Mouse (Mus musculus) gastrocnemius, postnatal 36 days (tissue): Measurements from ENCODE around the gene Rab13. TPM values are rescaled to one million over a fixed set of nuclear protein-coding genes. Genes with fewer than 3 reads are reported as not detected.

Experiments used
- DNase-seq, 2 experiments: peaks; one replicate each; pipeline ENCODE4 v3.0.0; 2022
- intact Hi-C: fragments of 180-260 bp; cut with DNase I; formaldehyde crosslinking; loops from one replicate; pipeline ENCODE4 v1.15.1; 2025
- total RNA-seq, 2 experiments: library from RNA; stranded (reverse); gene quantifications; 2 replicates each; pipeline ENCODE4 v1.2.3; 2021

Gene Rab13
- total RNA-seq, 2 experiments from 2014 or later, result 6.1 to 7.1 TPM

GRCm38 (mm10) chr3:90255194-90255565 is 41.7 kb downstream of the Rab13 start:
- intact Hi-C loops, result no loop called here
- no peak for DNase-seq

- intact Hi-C loops, result no loop called here
These were observed 42.4 kb downstream of the Rab13 start for GRCm38 (mm10) chr3:90255784-90256353.

GRCm38 (mm10) chr3:90256731-90257530 is 43.4 kb downstream of the Rab13 start:
- DNase-seq, result no peak
- intact Hi-C loops, result no loop called here

More at GRCm38 (mm10) chr3:90255784-90256353, 42.4 kb downstream of the Rab13 start:
- no peak for DNase-seq

DNA sequence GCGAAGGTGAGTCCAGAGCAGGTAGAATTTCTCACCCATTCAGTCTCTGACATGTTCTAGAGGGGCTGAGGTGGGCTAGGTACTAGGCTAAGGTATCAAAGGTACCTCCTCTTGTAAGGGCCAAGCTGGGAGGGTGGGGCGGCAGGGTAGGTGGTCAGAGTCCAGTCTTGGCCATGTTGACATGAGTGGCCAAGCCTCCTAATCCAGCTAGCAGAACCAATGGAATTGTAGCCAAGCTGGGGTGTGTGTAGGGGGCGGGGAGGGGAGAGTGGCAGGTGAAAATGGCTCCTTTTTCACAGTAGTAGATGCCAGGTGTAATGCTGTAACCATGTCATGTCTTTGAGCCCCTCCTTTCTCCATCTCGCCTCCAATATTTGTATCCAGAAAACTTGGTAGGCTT is 45.0 kb downstream of the Rab13 start:
- intact Hi-C loops, result no loop called here
- no peak for DNase-seq

DNA sequence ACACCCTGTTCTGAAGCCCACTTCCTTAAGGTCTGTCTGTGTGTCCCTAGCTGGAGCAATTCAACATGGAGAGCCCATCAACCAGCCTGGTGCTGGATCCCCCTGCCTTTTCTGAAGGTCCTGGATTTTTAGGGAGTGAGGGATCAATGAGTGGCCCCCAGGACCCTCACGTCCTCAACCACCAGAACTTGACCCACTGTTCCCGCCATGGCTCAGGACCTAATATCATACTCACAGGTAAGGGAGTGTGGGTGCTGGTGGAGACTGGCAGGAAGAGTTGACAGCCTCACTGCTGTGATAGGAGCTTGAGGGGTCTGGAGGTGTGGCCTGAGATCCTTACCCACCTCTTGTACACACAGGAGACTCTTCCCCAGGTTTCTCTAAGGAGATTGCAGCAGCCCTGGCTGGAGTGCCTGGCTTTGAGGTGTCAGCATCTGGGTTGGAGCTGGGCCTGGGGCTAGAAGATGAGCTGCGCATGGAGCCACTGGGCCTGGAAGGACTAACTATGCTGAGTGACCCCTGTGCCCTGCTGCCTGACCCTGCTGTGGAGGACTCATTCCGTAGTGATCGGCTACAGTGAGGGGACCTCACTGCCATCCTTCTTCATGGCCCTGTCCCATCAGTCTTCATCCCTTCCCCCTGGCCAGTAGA is 49.8 kb downstream of the Rab13 start:
- no peak for DNase-seq
- intact Hi-C loops, result no loop called here

DNA sequence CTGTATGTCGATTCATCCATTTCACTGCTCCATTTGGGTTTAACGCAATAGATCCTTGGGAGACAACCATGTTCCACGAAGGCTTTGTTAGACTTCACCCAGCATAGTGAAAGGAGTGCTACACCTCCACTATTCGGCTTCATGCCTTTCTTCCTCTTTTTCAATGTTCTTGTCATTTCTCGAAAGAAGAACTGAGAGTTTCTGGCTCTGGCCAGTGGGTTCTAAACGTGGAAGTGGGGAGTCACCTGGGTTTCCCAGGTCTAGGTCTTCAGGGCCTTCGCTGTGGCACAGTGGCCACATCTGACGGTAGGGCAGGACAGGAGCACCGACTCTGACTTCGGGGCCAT is 51.2 kb downstream of the Rab13 start:
- DNase-seq, result no peak
- intact Hi-C loops, result loop anchor here (2.0 to 5.0 kb wide), 2 partner anchors 44 to 108 kb away; no protein-coding TSS in a partner anchor

GRCm38 (mm10) chr3:90265034-90265931 is 51.8 kb downstream of the Rab13 start, which contains the start of gene Dennd4b:
Dennd4b (plus strand) TSS chr3:90265185.
- intact Hi-C loops, result loop anchor here (2.0 to 5.0 kb wide), 2 partner anchors 44 to 107 kb away; no protein-coding TSS in a partner anchor
- DNase-seq, result peak; percentile 88 to 93

DNA sequence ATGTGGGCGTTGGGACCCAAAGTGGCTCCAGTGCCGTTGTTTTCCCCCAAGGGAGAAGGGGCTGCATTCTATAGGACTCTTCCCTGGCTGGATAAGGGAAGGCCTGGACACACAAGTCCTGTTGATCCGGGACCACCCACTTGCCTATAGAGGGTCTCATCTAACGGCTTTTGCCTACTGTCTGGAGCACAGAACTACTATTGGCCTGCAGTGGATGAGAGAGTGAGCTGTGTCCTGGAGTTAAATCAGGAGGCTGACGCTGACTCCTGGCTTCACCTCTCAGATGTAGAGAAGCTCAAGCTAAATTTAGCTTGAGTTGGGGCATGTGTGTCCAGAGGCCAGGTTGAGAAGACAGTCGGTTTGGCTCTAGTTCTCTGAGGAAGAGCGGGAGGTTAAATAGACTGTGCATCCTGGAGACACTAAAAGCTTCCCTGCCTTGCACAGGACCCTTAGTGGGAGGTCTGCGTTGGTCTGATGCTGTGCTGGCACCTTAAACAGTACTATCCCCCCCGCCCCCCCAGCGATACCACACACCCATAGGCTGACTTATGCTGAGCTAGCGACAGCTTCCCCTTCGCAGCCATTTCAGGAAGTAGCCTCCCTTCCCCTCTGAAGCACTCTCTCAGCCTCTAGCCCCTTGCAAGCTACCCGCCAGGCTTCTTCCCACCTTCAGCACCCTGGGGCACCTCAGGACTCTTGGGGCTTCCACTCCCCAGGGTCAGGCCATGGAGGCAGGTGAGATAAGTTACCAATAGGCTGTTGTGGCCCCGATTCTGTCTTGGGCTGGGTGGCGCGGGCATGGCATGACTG is 52.6 kb downstream of the Rab13 start:
- intact Hi-C loops, result loop anchor here (2.0 to 5.0 kb wide), 2 partner anchors 45 to 106 kb away; no protein-coding TSS in a partner anchor
- DNase-seq, result no peak

DNA sequence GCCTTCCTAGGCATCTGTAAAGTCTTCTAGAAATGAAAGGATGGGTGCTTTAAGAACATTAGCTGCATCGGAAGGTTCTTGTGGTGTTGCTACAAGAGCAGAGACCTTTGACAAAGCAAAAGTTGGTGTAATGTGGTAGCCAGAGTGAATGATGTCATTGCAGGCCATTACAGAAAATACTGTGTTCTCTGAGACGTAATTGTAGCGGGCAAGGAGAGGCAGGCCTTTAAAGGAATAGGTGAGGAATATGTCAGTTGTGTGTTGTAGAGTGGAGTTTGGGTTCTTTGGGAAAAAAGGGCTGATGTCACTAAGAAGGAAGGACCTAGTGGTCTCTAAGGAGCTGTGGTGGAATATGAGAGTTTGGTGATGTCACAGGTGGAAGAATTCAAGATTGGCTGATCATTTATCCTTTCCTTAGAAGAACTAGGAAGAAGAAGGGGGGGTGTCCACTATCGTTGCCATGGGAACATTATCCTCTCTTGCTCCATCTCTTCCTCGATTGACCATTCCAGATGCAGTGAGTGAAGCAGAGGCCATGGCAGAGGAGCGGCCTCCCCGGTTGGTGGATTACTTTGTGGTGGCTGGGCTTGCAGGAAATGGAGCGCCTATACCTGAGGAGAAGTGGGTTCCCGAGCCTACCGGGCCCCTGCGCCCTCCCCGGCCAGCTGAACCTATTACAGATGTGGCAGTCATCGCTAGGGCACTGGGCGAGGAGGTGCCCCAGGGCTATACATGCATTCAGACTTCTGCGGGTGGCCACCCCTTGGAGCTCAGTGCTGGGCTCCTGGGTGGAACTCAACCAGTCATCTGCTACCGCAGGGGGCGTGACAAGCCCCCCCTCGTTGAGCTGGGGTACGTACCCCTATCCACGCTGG is 53.6 kb downstream of the Rab13 start:
- intact Hi-C loops, result loop anchor here (5.0 kb wide), 1 partner anchor 105 kb away; no protein-coding TSS in a partner anchor

GRCm38 (mm10) chr3:90268190-90268589 is 54.7 kb downstream of the Rab13 start:
- DNase-seq, result no peak
- intact Hi-C loops, result loop anchor here (5.0 kb wide), 1 partner anchor 104 kb away; no protein-coding TSS in a partner anchor

More for the DNA sequence above, 53.6 kb downstream of the Rab13 start:
- no peak for DNase-seq

DNA sequence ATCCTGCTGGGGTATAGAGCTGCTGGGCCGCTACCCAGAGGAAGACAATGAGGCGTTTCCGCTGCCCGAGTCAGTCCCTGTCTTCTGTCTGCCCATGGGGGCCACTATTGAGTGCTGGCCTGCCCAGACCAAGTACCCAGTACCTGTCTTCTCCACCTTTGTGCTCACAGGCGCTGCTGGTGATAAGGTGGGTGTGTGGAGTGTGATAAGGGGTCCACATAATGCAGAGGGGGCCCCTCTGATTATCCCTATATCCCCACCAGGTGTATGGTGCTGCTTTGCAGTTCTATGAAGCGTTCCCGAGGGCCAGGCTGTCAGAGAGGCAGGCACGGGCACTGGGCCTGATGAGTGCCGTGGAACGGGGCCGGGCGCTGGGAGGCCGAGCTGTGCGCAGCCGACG is 55.5 kb downstream of the Rab13 start:
- no peak for DNase-seq
- intact Hi-C loops, result loop anchor here (5.0 kb wide), 1 partner anchor 103 kb away; no protein-coding TSS in a partner anchor

- intact Hi-C loops, result loop anchor here (5.0 kb wide), 1 partner anchor 258 kb away; no protein-coding TSS in a partner anchor
- DNase-seq, result no peak
These were observed 57.3 kb downstream of the Rab13 start for GRCm38 (mm10) chr3:90270784-90271183.

DNA sequence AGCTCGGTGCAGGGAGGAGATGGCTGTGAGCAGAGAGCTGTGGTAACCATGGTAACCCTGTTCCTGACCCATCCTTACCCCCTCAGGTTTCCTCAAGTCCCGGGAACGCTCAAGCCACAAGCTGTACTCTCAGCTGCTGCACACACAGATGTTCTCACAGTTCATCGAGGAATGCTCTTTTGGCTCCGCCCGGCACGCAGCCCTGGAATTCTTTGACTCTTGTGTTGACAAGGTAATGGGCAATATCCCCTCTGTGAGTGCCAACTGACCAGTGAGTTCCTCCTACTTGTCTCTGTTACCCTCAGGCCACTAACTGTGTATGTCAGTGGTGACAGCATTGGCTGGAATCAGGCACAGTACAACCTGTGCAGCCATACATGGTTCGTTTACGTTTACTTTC is 58.7 kb downstream of the Rab13 start:
- intact Hi-C loops, result loop anchor here (5.0 kb wide), 1 partner anchor 260 kb away; no protein-coding TSS in a partner anchor
- DNase-seq, result no peak

DNA sequence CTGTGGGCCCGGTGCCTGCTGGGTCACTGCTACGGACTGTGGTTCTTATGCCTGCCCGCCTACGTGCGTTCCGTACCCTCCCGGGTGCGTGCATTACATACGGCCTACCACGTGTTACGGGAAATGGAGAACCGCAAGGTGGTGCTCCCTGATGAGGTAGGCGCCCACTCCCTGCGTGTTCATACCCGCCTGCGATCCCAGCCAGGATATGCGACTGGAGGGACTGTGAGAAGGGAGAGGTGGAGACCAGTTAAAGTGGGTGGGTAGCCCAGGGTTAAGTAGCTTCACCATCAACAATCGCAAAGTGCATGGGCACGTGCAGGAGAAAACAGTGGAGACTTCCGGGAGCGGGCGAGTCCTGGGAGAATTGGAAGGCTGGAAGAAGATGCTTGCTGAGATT is 60.4 kb downstream of the Rab13 start:
- intact Hi-C loops, result loop anchor here (5.0 kb wide), 1 partner anchor 262 kb away; no protein-coding TSS in a partner anchor
- DNase-seq, result no peak

DNA sequence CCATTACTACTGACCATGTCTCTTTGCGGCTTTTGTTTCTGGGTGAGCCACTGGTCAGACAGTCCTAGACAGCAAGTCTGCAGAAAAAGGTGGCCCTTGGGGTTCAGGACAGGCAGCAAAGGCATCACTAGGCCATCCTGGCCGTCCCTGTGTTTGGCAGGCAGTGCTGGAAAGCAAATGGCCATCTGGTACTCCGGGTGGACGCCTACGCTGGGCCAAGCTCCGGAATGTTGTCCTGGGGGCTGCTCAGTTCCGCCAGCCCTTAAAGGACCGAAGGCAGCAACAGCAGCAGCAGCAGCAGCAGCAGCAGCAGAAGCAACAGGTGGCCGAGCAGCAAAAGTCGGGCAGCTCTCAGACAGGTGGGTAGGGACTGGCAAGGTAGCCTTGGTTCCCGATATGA is 61.8 kb downstream of the Rab13 start:
- no peak for DNase-seq
- intact Hi-C loops, result loop anchor here (5.0 kb wide), 1 partner anchor 87 kb away; no protein-coding TSS in a partner anchor
